ENCODE assay signal across 17 mouse cellular contexts in genomic region chr9:60266583-60267272, GRCm38 (mm10).
DNase-seq lines count a peak whose midpoint lies in the region; ATAC-seq and TF ChIP-seq lines count a peak whose summit lies in the region.
"Had no signal": no experiment of that assay in that cellular context is flagged by ENCODE, and none has a peak within 500 bp of the region (broad histone marks: within the 10 kb centered on the region; RNA-seq: fewer than 3 reads in every experiment).

No protein-coding gene starts in this region.

- 0 out of 2 replicates have a peak overlapping the region, but pooled peaks have one; percentile 16 for H3K4me2 ChIP-seq in forebrain, embryonic 14.5 days (ENCODE audit: low read length)
- H3K4me2 ChIP-seq in hindbrain, postnatal 0 days (ENCODE audit: low read depth, low read length) = no peak overlapping the region
- H3K4me2 ChIP-seq in neural tube, embryonic 14.5 days (ENCODE audit: low read depth, low read length) = no peak overlapping the region
- H3K4me2 ChIP-seq: lung, embryonic 15.5 days had no signal

- no peak for TF ChIP-seq POLR2A in kidney, adult 2 months (IDR thresholded peaks at IDR 0.05; ENCODE audit: low read depth, low read length)

- peak; percentile 19 for DNase-seq in left cerebral cortex, postnatal 4 days
- no peak for DNase-seq in left cerebral cortex, adult 11 months (ENCODE audit: low spot score)
- peak; percentile 89 for DNase-seq in forebrain, embryonic 14.5 days (ENCODE audit: low spot score)
- peak; percentile 65 for DNase-seq in hindbrain, postnatal 0 days (ENCODE audit: low spot score)
- DNase-seq in kidney, adult 2 months = no peak
- DNase-seq in heart, postnatal 14 days = no peak
- DNase-seq: adrenal gland, adult 8-10 months; cerebellum, postnatal 36 days; gastrocnemius, postnatal 10 days; kidney, postnatal 14 days; layer of hippocampus, postnatal 36 days; liver had no signal

- peaks cover 32% of the 10 kb centered on the region for H3K4me1 ChIP-seq in forebrain, embryonic 14.5 days (ENCODE audit: control insufficient read depth, insufficient read depth, low read length)
- H3K4me1 ChIP-seq in hindbrain, postnatal 0 days (ENCODE audit: insufficient read depth, low read length) = peaks cover 18% of the 10 kb centered on the region
- no peaks in the 10 kb centered on the region; the same call in 1 of the 2 replicates for H3K4me1 ChIP-seq in neural tube, embryonic 14.5 days (ENCODE audit: control insufficient read depth, insufficient read depth, low read length)
- no peaks in the 10 kb centered on the region for H3K4me1 ChIP-seq in kidney, adult 2 months (ENCODE audit: control insufficient read depth, insufficient read depth, low read length)

- H3K9me3 ChIP-seq in forebrain, embryonic 14.5 days (replicated peaks; ENCODE audit: control insufficient read depth, low read length) = no peaks in the 10 kb centered on the region
- H3K9me3 ChIP-seq in hindbrain, postnatal 0 days (ENCODE audit: low read length) = no peaks in the 10 kb centered on the region
- no peaks in the 10 kb centered on the region for H3K9me3 ChIP-seq in neural tube, embryonic 14.5 days (ENCODE audit: control insufficient read depth, low read length)
- H3K9me3 ChIP-seq: heart, embryonic 10.5 days; lung, embryonic 15.5 days; megakaryocyte, embryonic 14.5 days had no signal

- intact Hi-C loops in left cerebral cortex, postnatal 4 days (cut with DNase I) = no loop called here
- intact Hi-C loops in heart, postnatal 14 days (cut with DNase I) = no loop called here

- 10% methylated on average over 15 of the region's 15 CpGs for WGBS in forebrain, embryonic 14.5 days
- WGBS in hindbrain, postnatal 0 days = 33% methylated on average over 15 of the region's 15 CpGs
- WGBS in neural tube, embryonic 14.5 days = 45% methylated on average over 15 of the region's 15 CpGs
- 92% methylated on average over 15 of the region's 15 CpGs for WGBS in kidney, adult 2 months

- H3K36me3 ChIP-seq in forebrain, embryonic 14.5 days (ENCODE audit: control insufficient read depth, insufficient read depth, low read length) = no peaks in the 10 kb centered on the region
- no peaks in the 10 kb centered on the region for H3K36me3 ChIP-seq in hindbrain, postnatal 0 days (ENCODE audit: insufficient read depth, low read length)
- no peaks in the 10 kb centered on the region for H3K36me3 ChIP-seq in neural tube, embryonic 14.5 days (ENCODE audit: control insufficient read depth, insufficient read depth, low read length)
- H3K36me3 ChIP-seq in kidney, adult 2 months (ENCODE audit: control insufficient read depth, insufficient read depth, low read length) = no peaks in the 10 kb centered on the region
- H3K36me3 ChIP-seq: heart, embryonic 10.5 days; lung, embryonic 15.5 days had no signal

- H3K27me3 ChIP-seq in forebrain, embryonic 14.5 days (replicated peaks; ENCODE audit: control insufficient read depth, insufficient read depth, low read length) = no peaks in the 10 kb centered on the region
- no peaks in the 10 kb centered on the region for H3K27me3 ChIP-seq in hindbrain, postnatal 0 days (ENCODE audit: insufficient read depth, low read length)
- H3K27me3 ChIP-seq in neural tube, embryonic 14.5 days (ENCODE audit: control insufficient read depth, insufficient read depth, low read length) = no peaks in the 10 kb centered on the region
- no peaks in the 10 kb centered on the region for H3K27me3 ChIP-seq in kidney, adult 2 months (replicated peaks; ENCODE audit: control insufficient read depth, insufficient read depth, low read length)
- H3K27me3 ChIP-seq: lung, embryonic 15.5 days had no signal

- H3K9ac ChIP-seq in forebrain, embryonic 14.5 days (ENCODE audit: low read length) = no peak overlapping the region; the same call in 1 of the 2 replicates
- no peak overlapping the region for H3K9ac ChIP-seq in hindbrain, postnatal 0 days (replicated peaks; ENCODE audit: low read length)
- H3K9ac ChIP-seq in neural tube, embryonic 14.5 days (replicated peaks; ENCODE audit: low read depth, low read length) = no peak overlapping the region
- H3K9ac ChIP-seq: lung, embryonic 15.5 days had no signal

- H3K4me3 ChIP-seq in forebrain, embryonic 14.5 days (ENCODE audit: low read depth, low read length) = no peak overlapping the region
- H3K4me3 ChIP-seq in hindbrain, postnatal 0 days (ENCODE audit: low read length) = no peak overlapping the region
- no peak overlapping the region for H3K4me3 ChIP-seq in neural tube, embryonic 14.5 days (ENCODE audit: low read depth, low read length)
- no peak overlapping the region for H3K4me3 ChIP-seq in kidney, adult 2 months (ENCODE audit: insufficient read depth, low read depth, low read length)
- H3K4me3 ChIP-seq: heart, embryonic 10.5 days; lung, embryonic 15.5 days; megakaryocyte, embryonic 14.5 days had no signal

- no peak for TF ChIP-seq CTCF in hindbrain, postnatal 0 days (IDR thresholded peaks at IDR 0.05; ENCODE audit: low read depth)
- no peak for TF ChIP-seq CTCF in kidney, adult 2 months (conservative IDR thresholded peaks at IDR 0.05; ENCODE audit: insufficient read depth, insufficient read length, low read depth, low read length)

- H3K27ac ChIP-seq in forebrain, embryonic 14.5 days (ENCODE audit: low read depth, low read length) = peak overlapping the region; percentile 81
- peak overlapping the region; percentile 49 for H3K27ac ChIP-seq in hindbrain, postnatal 0 days
- peak overlapping the region; percentile 65 for H3K27ac ChIP-seq in neural tube, embryonic 14.5 days (ENCODE audit: low read depth, low read length)
- H3K27ac ChIP-seq in kidney, adult 2 months (ENCODE audit: insufficient read depth, low read depth, low read length) = no peak overlapping the region
- H3K27ac ChIP-seq: heart, embryonic 10.5 days; lung, embryonic 15.5 days had no signal

- ATAC-seq in forebrain, embryonic 14.5 days = peak; percentile 85
- ATAC-seq in hindbrain, postnatal 0 days = peak; percentile 77
- ATAC-seq in neural tube, embryonic 14.5 days (ENCODE audit: low read depth) = peak; percentile 72
- ATAC-seq in frontal cortex, adult (ENCODE audit: low TSS enrichment) = no peak

Comparison
In these comparisons a context has a peak if more than half of its experiments do, and no peak if none do; other contexts are left out.
1. DNase-seq: peak in left cerebral cortex, postnatal 4 days (single experiment), forebrain, embryonic 14.5 days (single experiment) and hindbrain, postnatal 0 days (single experiment); none in left cerebral cortex, adult 11 months (single experiment), kidney, adult 2 months (single experiment) and heart, postnatal 14 days (0 of 2).